Mouse (Mus musculus) layer of hippocampus, adult 2 months (tissue): ENCODE results near the gene Socs2. TPM values are rescaled to one million over a fixed set of nuclear protein-coding genes. Genes with fewer than 3 reads are reported as not detected.

Experiments
- DNase-seq, 2 experiments: peaks; one replicate each; pipeline ENCODE4 v3.0.0; 2022; ENCODE audit warnings: low spot score in 2 of 2
- H3K27ac ChIP-seq: fragments of 200-600 bp; 2 replicates; pipeline ENCODE4 v1.8.1; 2022
- H3K4me3 ChIP-seq: fragments of 200-600 bp; 2 replicates; pipeline ENCODE4 v1.8.1; 2022; ENCODE audit warnings: mild to moderate bottlenecking
- CTCF ChIP-seq: fragments of 200-600 bp; conservative IDR thresholded peaks from 2 replicates; pipeline ENCODE4 v1.8.1; 2022; ENCODE audit warnings: antibody characterized with exemption, mild to moderate bottlenecking, moderate library complexity
- total RNA-seq, 2 experiments: library from RNA; stranded (reverse); gene quantifications; 2 replicates each; pipeline ENCODE4 v1.2.3; 2021

The Socs2 gene
- total RNA-seq, 2 experiments from 2014 or later: 28.8 to 36.3 TPM

GRCm38 (mm10) chr10:95354047-95354446, 62.9 kb downstream of the Socs2 start:
- no peak for DNase-seq
- no peak for TF ChIP-seq CTCF
- Histone ChIP-seq H3K4me3 (no peak overlapping the region), H3K27ac (no peak overlapping the region)

GRCm38 (mm10) chr10:95348457-95348856, 68.5 kb downstream of the Socs2 start:
- H3K4me3 ChIP-seq: no peak overlapping the region
- DNase-seq: no peak
- no peak overlapping the region for H3K27ac ChIP-seq
- no peak for TF ChIP-seq CTCF

- H3K27ac ChIP-seq: no peak overlapping the region
- no peak overlapping the region for H3K4me3 ChIP-seq
- no peak for TF ChIP-seq CTCF
- DNase-seq: no peak
Measured at GRCm38 (mm10) chr10:95347776-95348175, 69.2 kb downstream of the Socs2 start.

GRCm38 (mm10) chr10:95342833-95343590, 74.0 kb downstream of the Socs2 start:
- TF ChIP-seq CTCF: no peak
- DNase-seq: no peak
- H3K4me3 ChIP-seq: no peak overlapping the region
- no peak overlapping the region for H3K27ac ChIP-seq

GRCm38 (mm10) chr10:95340676-95341075, 76.3 kb downstream of the Socs2 start:
- TF ChIP-seq CTCF: no peak
- no peak for DNase-seq
- H3K4me3 ChIP-seq: no peak overlapping the region
- no peak overlapping the region for H3K27ac ChIP-seq

- DNase-seq: no peak
- no peak overlapping the region for H3K4me3 ChIP-seq
- no peak for TF ChIP-seq CTCF
- no peak overlapping the region for H3K27ac ChIP-seq
Measured at GRCm38 (mm10) chr10:95337589-95337988, 79.4 kb downstream of the Socs2 start.

GRCm38 (mm10) chr10:95336781-95337544, 80.0 kb downstream of the Socs2 start:
- TF ChIP-seq CTCF: no peak
- no peak for DNase-seq
- Histone ChIP-seq H3K27ac (no peak overlapping the region), H3K4me3 (no peak overlapping the region)

Other genes starting within 250 kb of the Socs2 start
- gene Cradd, start 93.0 kb downstream of the Socs2 start, total RNA-seq: 1 to 10 TPM; 5.6 to 7.2 TPM
- gene Mrpl42, start 84.8 kb upstream of the Socs2 start, total RNA-seq: 10 to 100 TPM; 71.7 to 74.5 TPM
- gene Ube2n, start 98.0 kb upstream of the Socs2 start, total RNA-seq: 100 to 1,000 TPM; 182 to 188 TPM
- gene Nudt4, start 147.0 kb upstream of the Socs2 start, total RNA-seq: 10 to 100 TPM; 59.6 to 65.6 TPM